Mouse (Mus musculus) neural tube, embryonic 14.5 days (tissue): ENCODE measurements around the gene Rara. TPM values are rescaled to one million over a fixed set of nuclear protein-coding genes. Genes with fewer than 3 reads are reported as not detected.
"Not testable (repeated sequence)": the region's sequence is repeated elsewhere in the genome, so short reads cannot be mapped to it uniquely, and the experiment has no call there.

Source experiments
- ATAC-seq: fragments of 200-750 bp; cut with Nextera tagmentation; 2 replicates; pipeline ENCODE4 v1.8.0; 2017; ENCODE audit warnings: low read depth, mild to moderate bottlenecking, moderate TSS enrichment, moderate library complexity
- H3K27ac ChIP-seq: fragments of 300-500 bp; sonication (generic); 2 replicates; pipeline ENCODE4 v1.5.1; 2014; ENCODE audit warnings: low read depth, mild to moderate bottlenecking, control low read depth, low read length, moderate library complexity, mixed read lengths
- H3K27me3 ChIP-seq: fragments of 300-500 bp; sonication (generic); 2 replicates; pipeline ENCODE4 v1.6.1; 2014; ENCODE audit warnings: low read length; ENCODE audit not compliant: control insufficient read depth, insufficient read depth
- H3K36me3 ChIP-seq: fragments of 300-500 bp; sonication (generic); 2 replicates; pipeline ENCODE4 v1.6.1; 2014; ENCODE audit warnings: low read length, mixed read lengths; ENCODE audit not compliant: control insufficient read depth, insufficient read depth
- H3K4me1 ChIP-seq: fragments of 300-500 bp; sonication (generic); 2 replicates; pipeline ENCODE4 v1.6.1; 2014; ENCODE audit warnings: low read length; ENCODE audit not compliant: control insufficient read depth, insufficient read depth
- H3K4me2 ChIP-seq: fragments of 300-500 bp; sonication (generic); 2 replicates; pipeline ENCODE4 v1.6.1; 2014; ENCODE audit warnings: mild to moderate bottlenecking, low read depth, low read length, control low read depth
- H3K4me3 ChIP-seq: fragments of 300-500 bp; sonication (generic); 2 replicates; pipeline ENCODE4 v1.5.1; 2014; ENCODE audit warnings: low read depth, low read length, control low read depth, mixed read lengths
- H3K9ac ChIP-seq: fragments of 300-500 bp; sonication (generic); replicated peaks from 2 replicates; pipeline ENCODE4 v1.6.1; 2014; ENCODE audit warnings: low read depth, mild to moderate bottlenecking, control low read depth, low read length, mixed read lengths
- H3K9me3 ChIP-seq: fragments of 300-500 bp; sonication (generic); 2 replicates; pipeline ENCODE4 v1.6.1; 2016; ENCODE audit warnings: low read length; ENCODE audit not compliant: control insufficient read depth
- WGBS: fragments of 180-500 bp; shearing (Covaris S2); extraction: QIAGEN DNeasy Blood & Tissue Kit; methylation state at CpG from one replicate; pipeline ENCODE4 v1.1.7; 2014; 5-methylcytosine and 5-hydroxymethylcytosine counted together
- polyA plus RNA-seq: library from polyadenylated mRNA; unstranded; fragments of >200 nt; fragmentation: Nextera tagmentation; extraction: Ambion mirVana; gene quantifications from 2 replicates; pipeline ENCODE4 v1.2.1, GENCODE M21; 2014

The Rara gene
- polyA plus RNA-seq, 1 experiment from 2014 or later: 22.3 TPM

DNA sequence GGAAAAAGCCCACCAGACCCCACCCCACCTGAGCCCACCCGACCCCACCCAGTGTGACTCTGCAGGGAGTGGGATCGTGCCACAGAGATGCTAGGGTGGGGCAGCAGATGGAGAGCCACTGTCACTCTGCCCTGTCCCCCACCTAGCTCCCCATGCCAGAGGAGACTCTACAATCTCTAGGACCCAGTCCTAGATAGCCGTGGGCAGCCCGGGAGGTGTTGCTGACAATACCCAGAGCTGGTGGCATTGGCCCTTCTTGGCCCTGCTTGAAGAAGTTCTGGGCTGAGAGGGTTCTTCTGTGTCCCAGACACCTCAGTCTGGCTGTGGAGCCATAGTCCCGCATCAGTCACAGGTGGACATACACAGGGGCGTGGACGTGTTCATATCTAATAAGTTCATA is 57.9 kb downstream of the Rara start:
- Histone ChIP-seq H3K4me3 (no peak overlapping the region), H3K9me3 (no peaks in the 10 kb centered on the region), H3K4me1 (peaks cover 8% of the 10 kb centered on the region; the same call in 1 of the 2 replicates), H3K9ac (no peak overlapping the region), H3K4me2 (no peak overlapping the region), H3K27ac (no peak overlapping the region), H3K27me3 (no peaks in the 10 kb centered on the region), H3K36me3 (no peaks in the 10 kb centered on the region)
- WGBS: 95% methylated on average over 7 of the region's 7 CpGs
- ATAC-seq: no peak

DNA sequence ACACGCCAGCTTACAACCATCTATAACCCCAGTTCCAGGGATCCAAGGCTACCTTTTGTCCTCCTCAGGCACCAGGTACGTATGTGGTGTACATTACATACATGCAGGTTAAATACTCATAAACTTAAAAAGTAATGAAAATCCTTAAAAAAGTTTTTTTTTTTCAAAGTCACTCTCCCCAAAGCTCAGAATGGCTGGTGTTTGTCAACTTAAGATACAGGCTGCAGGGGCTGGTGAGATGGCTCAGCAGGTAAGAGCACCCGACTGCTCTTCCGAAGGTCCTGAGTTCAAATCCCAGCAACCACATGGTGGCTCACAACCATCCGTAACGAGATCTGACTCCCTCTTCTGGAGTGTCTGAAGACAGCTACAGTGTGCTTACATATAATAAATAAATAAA is 60.6 kb downstream of the Rara start:
- not testable (repeated sequence) for H3K36me3 ChIP-seq, ATAC-seq, H3K4me1 ChIP-seq, H3K4me3 ChIP-seq, H3K9me3 ChIP-seq, H3K4me2 ChIP-seq, H3K27ac ChIP-seq, H3K27me3 ChIP-seq, H3K9ac ChIP-seq
- over 99% methylated on average over 5 of the region's 6 CpGs for WGBS

DNA sequence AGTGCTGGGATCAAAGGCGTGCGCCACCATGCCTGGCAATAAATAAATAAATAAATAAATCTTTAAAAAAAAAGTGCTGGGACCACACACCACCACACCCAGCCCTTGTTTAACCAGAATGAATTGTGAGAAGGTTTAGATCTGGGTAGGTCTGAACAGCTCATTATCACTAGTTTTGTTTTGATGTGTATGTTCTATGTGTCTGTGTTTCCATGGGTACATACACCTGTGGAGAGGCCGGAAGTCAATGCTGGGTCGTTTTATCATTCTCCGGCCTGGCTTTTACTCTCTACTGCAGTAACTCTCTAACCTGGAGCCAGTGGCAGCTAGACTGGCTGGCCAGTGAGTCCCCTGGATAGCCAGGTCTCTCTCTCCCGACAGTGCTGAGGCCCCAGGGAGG is 63.2 kb downstream of the Rara start:
- WGBS: 86% methylated on average over 6 of the region's 6 CpGs
- no peak overlapping the region for H3K27ac ChIP-seq

DNA sequence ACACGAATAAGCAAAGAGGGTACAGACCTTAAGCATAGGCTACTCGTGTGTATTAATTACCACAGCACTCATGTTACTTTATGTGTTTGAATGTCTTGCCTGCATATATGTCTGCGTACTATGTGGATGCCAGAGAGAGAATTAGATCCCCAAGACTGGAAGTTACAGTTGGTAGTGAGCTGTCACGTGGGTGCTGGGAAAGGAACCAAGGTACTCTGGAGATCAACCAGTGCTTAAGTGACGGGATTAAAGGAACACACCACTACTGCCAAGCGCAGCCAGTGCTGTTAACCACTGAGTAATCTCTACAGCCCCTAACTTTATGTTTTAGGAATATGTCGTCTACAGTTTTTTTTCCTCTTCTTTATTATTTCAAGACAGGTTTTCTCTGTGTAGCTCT is 68.4 kb downstream of the Rara start:
- Histone ChIP-seq H3K4me3 (no peak overlapping the region), H3K36me3 (no peaks in the 10 kb centered on the region), H3K9ac (no peak overlapping the region), H3K4me2 (no peak overlapping the region), H3K27me3 (no peaks in the 10 kb centered on the region), H3K4me1 (no peaks in the 10 kb centered on the region), H3K27ac (no peak overlapping the region), H3K9me3 (no peaks in the 10 kb centered on the region)
- no peak for ATAC-seq
- WGBS: 96% methylated on average over 7 of the region's 7 CpGs

More for the DNA sequence above, 63.2 kb downstream of the Rara start:
- no peaks in the 10 kb centered on the region for H3K9me3 ChIP-seq
- no peaks in the 10 kb centered on the region for H3K4me1 ChIP-seq
- H3K36me3 ChIP-seq: no peaks in the 10 kb centered on the region
- no peak overlapping the region for H3K4me2 ChIP-seq
- ATAC-seq: no peak
- H3K27me3 ChIP-seq: no peaks in the 10 kb centered on the region
- no peak overlapping the region for H3K4me3 ChIP-seq
- no peak overlapping the region for H3K9ac ChIP-seq

DNA sequence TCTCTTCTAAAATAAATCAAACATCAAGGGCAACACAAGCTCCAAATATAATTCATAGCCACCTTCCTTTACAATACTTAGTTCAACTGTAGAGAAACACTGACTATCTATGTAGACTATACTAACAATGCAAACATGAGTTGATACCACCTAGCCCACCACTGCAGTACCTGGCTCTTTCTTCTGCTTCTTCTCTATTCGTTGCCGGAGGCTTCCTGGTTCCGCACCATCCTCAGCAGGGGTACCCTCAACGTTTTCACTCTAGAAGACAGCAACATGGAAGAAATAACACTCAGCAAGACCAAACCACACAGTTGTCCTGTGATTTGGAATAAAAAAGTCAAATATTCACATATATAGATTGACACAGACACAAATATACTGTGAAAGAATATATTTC is 70.0 kb downstream of the Rara start:
- Histone ChIP-seq H3K9me3 (no peaks in the 10 kb centered on the region), H3K27ac (no peak overlapping the region), H3K27me3 (no peaks in the 10 kb centered on the region), H3K9ac (no peak overlapping the region), H3K4me3 (no peak overlapping the region), H3K36me3 (no peaks in the 10 kb centered on the region), H3K4me2 (no peak overlapping the region), H3K4me1 (no peaks in the 10 kb centered on the region)
- no peak for ATAC-seq
- 96% methylated on average over 4 of the region's 4 CpGs for WGBS

DNA sequence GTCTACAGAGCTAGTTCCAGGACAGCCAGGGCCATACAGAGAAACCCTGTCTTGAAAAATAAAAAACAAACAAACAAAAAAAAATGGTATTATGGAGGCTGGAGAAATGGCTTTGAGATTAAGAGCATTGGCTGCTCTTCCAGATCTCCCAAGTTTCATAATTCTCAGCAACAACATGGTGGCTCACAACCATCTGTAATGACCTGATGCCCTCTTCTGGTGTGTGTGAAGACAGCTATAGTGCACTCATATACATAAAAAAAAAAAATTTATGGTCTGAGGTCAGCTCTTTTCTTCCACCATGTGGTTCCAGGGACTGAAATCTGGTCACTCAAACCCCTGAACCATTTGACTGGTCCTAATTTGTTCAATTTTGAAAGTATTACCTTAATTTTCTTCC is 71.2 kb downstream of the Rara start:
- Histone ChIP-seq H3K27ac (no peak overlapping the region), H3K4me1 (no peaks in the 10 kb centered on the region), H3K36me3 (no peaks in the 10 kb centered on the region), H3K4me2 (no peak overlapping the region), H3K27me3 (no peaks in the 10 kb centered on the region), H3K9ac (no peak overlapping the region), H3K4me3 (no peak overlapping the region), H3K9me3 (no peaks in the 10 kb centered on the region)
- ATAC-seq: no peak

DNA sequence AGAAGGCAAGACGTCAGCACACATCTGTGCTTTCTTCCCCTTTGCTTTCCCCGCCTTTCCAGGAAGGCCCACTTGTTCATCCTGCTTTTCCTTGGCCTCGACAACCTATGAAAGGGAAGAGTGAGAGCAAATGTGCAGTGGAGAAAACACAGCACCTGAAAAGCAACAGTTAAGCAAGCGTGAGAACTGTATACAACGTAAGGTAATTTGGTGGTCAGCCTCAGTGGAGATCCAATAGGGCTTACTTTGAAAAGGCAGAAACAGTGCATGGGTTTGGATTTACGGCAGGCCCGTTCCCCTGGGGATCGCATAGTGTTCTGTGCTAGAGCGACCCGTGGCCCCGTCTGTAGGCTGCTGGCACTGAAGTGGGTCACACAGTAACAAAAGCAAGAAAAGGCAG is 71.6 kb downstream of the Rara start:
- no peak for ATAC-seq
- Histone ChIP-seq H3K4me2 (no peak overlapping the region), H3K9ac (no peak overlapping the region), H3K27me3 (no peaks in the 10 kb centered on the region), H3K9me3 (no peaks in the 10 kb centered on the region), H3K36me3 (no peaks in the 10 kb centered on the region), H3K4me3 (no peak overlapping the region), H3K27ac (no peak overlapping the region), H3K4me1 (no peaks in the 10 kb centered on the region)
- WGBS: 71% methylated on average over 11 of the region's 11 CpGs

DNA sequence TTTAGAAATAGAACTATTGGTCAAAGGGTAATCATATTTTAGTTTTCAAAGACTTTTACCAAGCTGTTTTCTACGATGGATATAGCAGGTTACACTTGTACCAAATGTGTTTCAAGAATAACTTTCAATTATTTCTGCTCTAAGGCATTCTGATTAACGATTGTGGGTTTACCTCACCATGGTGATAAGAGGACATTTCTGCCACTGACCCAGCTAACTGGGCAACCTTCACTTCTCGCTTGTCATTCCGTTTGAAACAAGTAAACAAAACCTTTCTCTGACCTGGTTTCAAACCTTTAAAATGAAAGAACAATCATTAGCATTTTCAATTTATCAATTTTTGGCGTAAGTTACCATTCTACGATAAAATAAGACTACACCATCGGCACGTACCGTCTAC is 79.2 kb downstream of the Rara start:
- no peaks in the 10 kb centered on the region for H3K9me3 ChIP-seq
- H3K27me3 ChIP-seq: no peaks in the 10 kb centered on the region
- H3K9ac ChIP-seq: no peak overlapping the region
- ATAC-seq: no peak
- WGBS: 96% methylated on average over 9 of the region's 9 CpGs
- no peak overlapping the region for H3K27ac ChIP-seq
- H3K4me1 ChIP-seq: no peaks in the 10 kb centered on the region
- no peak overlapping the region for H3K4me3 ChIP-seq
- H3K36me3 ChIP-seq: no peaks in the 10 kb centered on the region
- H3K4me2 ChIP-seq: no peak overlapping the region

DNA sequence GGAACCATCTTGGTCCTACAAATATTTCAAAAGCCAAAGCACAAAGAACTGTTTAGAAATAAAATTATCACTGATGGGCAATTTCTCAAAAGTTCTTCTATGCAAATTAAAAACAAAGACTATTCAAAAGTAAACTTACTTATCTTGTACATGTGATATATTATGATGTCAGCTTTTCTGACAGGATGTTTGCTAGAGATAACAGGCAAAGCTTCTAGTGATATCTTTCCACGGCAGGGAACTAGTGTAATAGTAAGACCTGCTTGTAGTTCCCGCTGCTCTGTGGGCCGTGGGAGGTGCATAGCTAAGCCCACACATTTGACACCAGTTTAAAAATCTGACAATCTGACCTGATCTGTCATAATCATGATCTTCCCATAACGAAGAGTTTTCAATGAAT is 82.5 kb downstream of the Rara start:
- no peaks in the 10 kb centered on the region for H3K36me3 ChIP-seq
- H3K9ac ChIP-seq: no peak overlapping the region
- H3K4me3 ChIP-seq: no peak overlapping the region
- whole genome bisulfite sequencing: 92% methylated on average over 4 of the region's 4 CpGs
- no peak overlapping the region for H3K4me2 ChIP-seq
- no peaks in the 10 kb centered on the region for H3K9me3 ChIP-seq
- H3K27ac ChIP-seq: no peak overlapping the region
- no peaks in the 10 kb centered on the region for H3K27me3 ChIP-seq
- no peaks in the 10 kb centered on the region for H3K4me1 ChIP-seq
- ATAC-seq: no peak

DNA sequence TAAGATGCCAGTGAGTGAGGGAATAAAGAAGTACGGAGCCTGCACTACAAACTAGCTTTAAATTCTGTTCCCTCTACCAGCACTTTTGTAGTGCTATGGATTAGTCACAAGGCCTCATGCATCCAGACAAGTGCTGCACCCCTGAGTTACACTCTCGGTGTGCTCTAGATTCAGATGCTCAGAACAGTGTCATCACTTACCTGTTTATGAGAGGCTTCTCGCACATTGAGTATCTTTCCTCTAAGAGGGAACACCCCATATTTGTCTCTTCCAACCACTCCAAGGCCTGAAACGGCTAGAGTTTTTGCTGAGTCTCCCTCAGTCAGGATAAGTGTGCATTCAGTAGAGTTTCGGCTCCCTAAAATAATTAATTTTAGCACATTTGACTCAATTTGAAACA is 83.1 kb downstream of the Rara start:
- H3K9ac ChIP-seq: no peak overlapping the region
- H3K4me3 ChIP-seq: no peak overlapping the region
- H3K4me2 ChIP-seq: no peak overlapping the region
- 90% methylated on average over 5 of the region's 5 CpGs for WGBS
- no peaks in the 10 kb centered on the region for H3K9me3 ChIP-seq
- H3K27ac ChIP-seq: no peak overlapping the region
- no peaks in the 10 kb centered on the region for H3K36me3 ChIP-seq
- no peaks in the 10 kb centered on the region for H3K4me1 ChIP-seq
- no peak for ATAC-seq
- H3K27me3 ChIP-seq: no peaks in the 10 kb centered on the region
